Mouse (Mus musculus) midbrain, embryonic 16.5 days (tissue): ENCODE data around the gene Znrf1. TPM values are rescaled to one million over a fixed set of nuclear protein-coding genes. Genes with fewer than 3 reads are reported as not detected.
A peak's percentile ranks its signal among the peaks of the same experiment; 100 is the strongest.

ENCODE experiments used
- ATAC-seq: fragments of 200-750 bp; cut with Nextera tagmentation; 2 replicates; pipeline ENCODE4 v1.8.0; 2017; ENCODE audit warnings: moderate TSS enrichment
- H3K27ac ChIP-seq: fragments of 300-500 bp; sonication (generic); 2 replicates; pipeline ENCODE4 v1.5.1; 2014; ENCODE audit warnings: mild to moderate bottlenecking, low read length, mixed read lengths
- H3K27me3 ChIP-seq: fragments of 300-500 bp; sonication (generic); 2 replicates; pipeline ENCODE4 v1.6.1; 2014; ENCODE audit warnings: low read depth, low read length, mixed read lengths; ENCODE audit not compliant: control insufficient read depth, insufficient read depth
- H3K36me3 ChIP-seq: fragments of 300-500 bp; sonication (generic); 2 replicates; pipeline ENCODE4 v1.6.1; 2014; ENCODE audit warnings: mild to moderate bottlenecking, low read length, moderate library complexity, mixed read lengths; ENCODE audit not compliant: control insufficient read depth, insufficient read depth
- H3K4me1 ChIP-seq: fragments of 300-500 bp; sonication (generic); 2 replicates; pipeline ENCODE4 v1.6.1; 2014; ENCODE audit warnings: mild to moderate bottlenecking, low read length, mixed read lengths; ENCODE audit not compliant: control insufficient read depth, insufficient read depth
- H3K4me2 ChIP-seq: fragments of 300-500 bp; sonication (generic); 2 replicates; pipeline ENCODE4 v1.6.1; 2014; ENCODE audit warnings: mild to moderate bottlenecking, low read length, mixed read lengths
- H3K4me3 ChIP-seq: fragments of 300-500 bp; sonication (generic); 2 replicates; pipeline ENCODE4 v1.5.1; 2014; ENCODE audit warnings: low read depth, mild to moderate bottlenecking, low read length, moderate library complexity, mixed read lengths
- H3K9ac ChIP-seq: fragments of 300-500 bp; sonication (generic); 2 replicates; pipeline ENCODE4 v1.6.1; 2014; ENCODE audit warnings: low read depth, low read length, mixed read lengths
- H3K9me3 ChIP-seq: fragments of 300-500 bp; sonication (generic); replicated peaks from 2 replicates; pipeline ENCODE4 v1.6.1; 2014; ENCODE audit warnings: mild to moderate bottlenecking, low read length, mixed read lengths; ENCODE audit not compliant: control insufficient read depth, poor library complexity, severe bottlenecking
- WGBS: fragments of 180-500 bp; shearing (Covaris S2); extraction: QIAGEN DNeasy Blood & Tissue Kit; methylation state at CpG from one replicate; pipeline ENCODE4 v1.1.7; 2014; 5-methylcytosine and 5-hydroxymethylcytosine counted together
- polyA plus RNA-seq: library from polyadenylated mRNA; unstranded; fragments of >200 nt; fragmentation: Nextera tagmentation; extraction: Ambion mirVana; gene quantifications from 2 replicates; pipeline ENCODE4 v1.2.1, GENCODE M21; 2015

Gene Znrf1
- polyA plus RNA-seq, 1 experiment from 2014 or later, result 73.4 TPM

DNA sequence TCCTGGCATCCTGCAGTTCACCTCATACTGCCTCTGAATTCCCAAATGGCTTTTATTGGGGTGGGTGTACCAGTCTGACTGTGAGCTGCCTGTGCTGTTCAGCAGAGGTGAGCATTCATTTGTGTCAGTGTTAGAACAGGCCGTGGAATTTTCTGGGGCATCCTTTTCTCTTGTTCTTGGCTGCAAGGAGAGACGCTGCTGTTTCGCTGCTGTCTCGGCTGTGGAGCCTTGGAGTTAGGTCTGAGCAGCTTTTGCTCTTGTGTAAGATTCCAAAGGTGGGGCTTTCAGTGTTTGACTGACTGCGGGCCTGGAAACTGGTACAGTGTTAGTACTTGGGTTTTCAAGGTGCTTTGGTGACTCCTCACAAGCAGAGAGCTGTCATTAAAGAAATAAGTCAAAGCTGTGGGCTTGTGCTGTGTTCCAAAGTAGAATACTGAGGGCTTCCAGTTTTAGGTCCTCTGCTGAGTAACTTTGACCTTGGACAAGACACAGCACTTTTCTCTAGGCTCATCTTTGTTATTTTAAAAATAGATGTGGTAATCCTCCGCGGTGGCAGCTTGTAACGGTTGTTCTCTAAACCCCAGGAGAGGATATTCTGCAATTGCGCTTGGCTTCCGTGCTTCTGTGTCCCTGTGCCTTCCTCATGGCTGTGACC lies 3.7 kb downstream of the Znrf1 start:
- no peak for ATAC-seq
- Histone ChIP-seq H3K9ac (peak overlapping the region; percentile 52), H3K4me2 (peak overlapping the region; percentile 92), H3K9me3 (no peaks in the 10 kb centered on the region), H3K4me1 (peaks cover 43% of the 10 kb centered on the region), H3K27me3 (no peaks in the 10 kb centered on the region), H3K4me3 (peak overlapping the region; percentile 99), H3K36me3 (no peaks in the 10 kb centered on the region), H3K27ac (no peak overlapping the region)
- WGBS, result 32% methylated on average over 10 of the region's 10 CpGs

DNA sequence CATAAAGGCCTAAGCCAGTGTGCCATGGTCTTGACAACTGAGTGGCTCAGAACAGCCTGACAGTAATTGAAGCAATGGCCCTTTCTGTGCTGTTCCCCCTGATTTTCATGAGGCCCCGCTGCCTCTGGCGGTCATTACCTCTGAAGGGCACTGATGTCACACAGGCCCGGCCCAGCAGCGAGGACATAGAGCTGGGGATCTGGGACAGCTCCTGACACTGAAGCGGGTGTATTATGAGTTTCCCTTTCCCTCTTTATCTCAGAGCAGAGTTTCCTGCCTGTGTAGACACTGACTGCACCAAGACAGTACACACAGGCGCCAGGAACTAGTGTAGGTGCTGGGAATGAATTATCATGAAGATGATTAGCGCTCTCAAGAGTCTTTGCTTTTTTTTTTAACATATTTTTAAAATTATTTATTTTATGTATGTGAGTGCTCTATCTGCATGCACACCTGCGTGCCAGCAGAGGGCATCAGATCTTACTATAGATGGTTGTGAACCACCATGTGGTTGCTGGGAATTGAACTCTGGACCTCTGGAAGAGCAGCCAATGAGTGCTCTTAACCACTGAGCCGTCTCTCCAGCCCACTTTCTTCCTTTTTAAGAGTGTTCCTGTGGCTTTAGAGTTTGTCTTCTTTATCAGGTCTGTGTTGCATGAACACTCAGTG lies 7.9 kb downstream of the Znrf1 start:
- WGBS, result 88% methylated on average over 9 of the region's 9 CpGs
- Histone ChIP-seq H3K4me3 (no peak overlapping the region), H3K27me3 (no peaks in the 10 kb centered on the region), H3K27ac (no peak overlapping the region), H3K9ac (no peak overlapping the region), H3K4me1 (peaks cover 37% of the 10 kb centered on the region), H3K4me2 (no peak overlapping the region), H3K36me3 (no peaks in the 10 kb centered on the region), H3K9me3 (no peaks in the 10 kb centered on the region)
- ATAC-seq, result no peak

DNA sequence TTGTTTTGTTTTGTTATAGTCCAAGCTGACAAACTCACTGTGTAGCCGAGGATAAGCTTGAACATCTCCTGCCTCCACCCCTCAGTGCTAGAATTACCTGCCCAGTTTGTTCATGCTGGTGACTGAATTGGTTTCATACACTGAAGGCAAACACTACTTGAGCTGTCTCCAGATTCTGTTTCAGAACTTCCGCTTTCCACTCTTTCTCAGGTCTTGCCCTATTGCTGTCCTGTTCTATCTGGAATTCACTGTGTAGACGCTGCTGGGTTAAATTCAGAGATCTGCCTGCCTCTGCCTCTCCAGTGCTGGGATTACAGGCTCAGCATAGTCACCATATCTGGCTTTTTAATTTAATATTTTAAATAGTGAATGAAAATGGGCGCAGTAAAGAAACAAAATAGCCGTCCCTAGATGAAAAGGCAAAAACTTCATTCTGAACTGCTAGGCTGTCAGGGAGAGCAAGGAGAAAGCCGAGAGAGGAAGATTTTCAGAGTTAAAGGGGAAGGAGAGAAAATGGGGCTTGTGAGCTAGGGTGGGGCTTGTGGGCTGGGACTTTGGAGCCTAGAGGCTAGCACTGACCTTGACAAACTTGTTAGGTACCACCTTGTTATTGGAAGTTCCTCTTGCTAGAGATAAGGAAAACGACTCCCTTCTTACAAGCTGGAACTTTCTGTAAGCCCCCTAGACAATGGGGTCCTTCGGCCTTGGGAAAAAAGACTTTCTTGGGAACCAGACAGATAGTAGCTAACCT lies 9.7 kb downstream of the Znrf1 start:
- Histone ChIP-seq H3K4me2 (no peak overlapping the region), H3K27ac (no peak overlapping the region), H3K9ac (no peak overlapping the region), H3K4me3 (no peak overlapping the region), H3K27me3 (no peaks in the 10 kb centered on the region), H3K4me1 (peaks cover 30% of the 10 kb centered on the region), H3K36me3 (no peaks in the 10 kb centered on the region), H3K9me3 (no peaks in the 10 kb centered on the region)
- ATAC-seq, result no peak
- 93% methylated on average over 8 of the region's 8 CpGs for WGBS

DNA sequence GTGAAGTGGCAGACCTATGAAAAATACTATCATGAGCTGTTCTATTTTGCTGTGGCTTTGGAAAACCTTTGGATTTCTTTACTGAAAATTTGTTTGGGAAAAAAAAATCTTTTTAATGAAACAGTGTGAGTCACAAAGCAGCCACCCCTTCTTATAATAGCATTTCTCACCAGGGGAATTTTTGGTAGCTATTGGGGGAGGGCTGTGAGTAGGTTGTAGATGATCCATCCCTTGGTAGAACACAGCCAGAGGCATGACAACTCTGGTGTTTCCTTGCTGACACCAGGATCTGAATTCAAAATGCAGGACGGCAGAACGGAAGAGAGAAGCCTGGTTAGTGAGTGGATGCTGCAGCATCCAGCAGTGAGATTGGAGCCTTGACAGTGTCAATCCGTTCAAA lies 11.2 kb downstream of the Znrf1 start:
- ATAC-seq, result no peak
- Histone ChIP-seq H3K9ac (no peak overlapping the region), H3K9me3 (no peaks in the 10 kb centered on the region), H3K4me1 (peaks cover 27% of the 10 kb centered on the region), H3K36me3 (no peaks in the 10 kb centered on the region), H3K4me2 (no peak overlapping the region), H3K27ac (no peak overlapping the region), H3K27me3 (no peaks in the 10 kb centered on the region), H3K4me3 (no peak overlapping the region)
- 79% methylated on average over 3 of the region's 3 CpGs for WGBS

GRCm38 (mm10) chr8:111548201-111548600 lies 12.3 kb downstream of the Znrf1 start:
- no peak overlapping the region for H3K4me2 ChIP-seq
- no peaks in the 10 kb centered on the region for H3K27me3 ChIP-seq
- WGBS, result 78% methylated on average over 6 of the region's 6 CpGs
- no peak for ATAC-seq
- no peaks in the 10 kb centered on the region for H3K36me3 ChIP-seq
- H3K9ac ChIP-seq, result no peak overlapping the region
- H3K9me3 ChIP-seq, result no peaks in the 10 kb centered on the region
- no peak overlapping the region for H3K4me3 ChIP-seq
- peaks cover 27% of the 10 kb centered on the region for H3K4me1 ChIP-seq
- H3K27ac ChIP-seq, result no peak overlapping the region

GRCm38 (mm10) chr8:111550002-111550870 lies 14.3 kb downstream of the Znrf1 start:
- no peak for ATAC-seq

GRCm38 (mm10) chr8:111551511-111552130 lies 15.7 kb downstream of the Znrf1 start:
- no peak for ATAC-seq
- H3K36me3 ChIP-seq, result no peaks in the 10 kb centered on the region
- H3K27ac ChIP-seq, result no peak overlapping the region
- no peak overlapping the region for H3K4me2 ChIP-seq
- no peak overlapping the region for H3K4me3 ChIP-seq
- no peaks in the 10 kb centered on the region for H3K27me3 ChIP-seq
- peaks cover 40% of the 10 kb centered on the region for H3K4me1 ChIP-seq
- H3K9me3 ChIP-seq, result no peaks in the 10 kb centered on the region
- no peak overlapping the region for H3K9ac ChIP-seq
- 67% methylated on average over 8 of the region's 8 CpGs for WGBS

More at GRCm38 (mm10) chr8:111550002-111550870, 14.3 kb downstream of the Znrf1 start:
- 69% methylated on average over 9 of the region's 9 CpGs for WGBS
- no peak overlapping the region for H3K27ac ChIP-seq
- no peak overlapping the region for H3K4me2 ChIP-seq
- no peaks in the 10 kb centered on the region for H3K36me3 ChIP-seq
- H3K4me1 ChIP-seq, result peaks cover 38% of the 10 kb centered on the region
- H3K9ac ChIP-seq, result no peak overlapping the region
- H3K9me3 ChIP-seq, result no peaks in the 10 kb centered on the region
- no peaks in the 10 kb centered on the region for H3K27me3 ChIP-seq
- H3K4me3 ChIP-seq, result no peak overlapping the region

- Histone ChIP-seq H3K4me3 (no peak overlapping the region), H3K9ac (no peak overlapping the region), H3K4me2 (no peak overlapping the region), H3K27me3 (no peaks in the 10 kb centered on the region), H3K4me1 (peaks cover 26% of the 10 kb centered on the region), H3K36me3 (no peaks in the 10 kb centered on the region), H3K9me3 (no peaks in the 10 kb centered on the region), H3K27ac (no peak overlapping the region)
- WGBS, result 85% methylated on average over 4 of the region's 4 CpGs
- no peak for ATAC-seq
These were observed 25.9 kb downstream of the Znrf1 start for GRCm38 (mm10) chr8:111561824-111562223.
